Mouse (Mus musculus) lung, postnatal 0 days (tissue): ENCODE data around the gene Fancd2. TPM values are rescaled to one million over a fixed set of nuclear protein-coding genes. Genes with fewer than 3 reads are reported as not detected.

ENCODE experiments used
- ATAC-seq: fragments of 200-750 bp; cut with Nextera tagmentation; 2 replicates; pipeline ENCODE4 v1.8.0; 2017; ENCODE audit warnings: moderate library complexity
- DNase-seq: peaks from one replicate; pipeline ENCODE4 v3.0.0-alpha.2; 2016; ENCODE audit warnings: low spot score
- H3K27ac ChIP-seq: fragments of 300-500 bp; sonication (generic); 2 replicates; pipeline ENCODE4 v1.5.1; 2014; ENCODE audit warnings: antibody characterized with exemption, mild to moderate bottlenecking, low read length, mixed read lengths
- H3K27me3 ChIP-seq: fragments of 300-500 bp; sonication (generic); replicated peaks from 2 replicates; pipeline ENCODE4 v1.6.1; 2014; ENCODE audit warnings: low read length, mixed read lengths; ENCODE audit not compliant: insufficient read depth
- H3K36me3 ChIP-seq: fragments of 300-500 bp; sonication (generic); 2 replicates; pipeline ENCODE4 v1.6.1; 2014; ENCODE audit warnings: low read length, mixed read lengths; ENCODE audit not compliant: insufficient read depth
- H3K4me1 ChIP-seq: fragments of 300-500 bp; sonication (generic); 2 replicates; pipeline ENCODE4 v1.6.1; 2014; ENCODE audit warnings: antibody characterized with exemption, low read depth, low read length, mixed read lengths; ENCODE audit not compliant: insufficient read depth
- H3K4me2 ChIP-seq: fragments of 300-500 bp; sonication (generic); replicated peaks from 2 replicates; pipeline ENCODE4 v1.6.1; 2014; ENCODE audit warnings: low read depth, mild to moderate bottlenecking, low read length, moderate library complexity, mixed read lengths
- H3K4me3 ChIP-seq: fragments of 300-500 bp; sonication (generic); 2 replicates; pipeline ENCODE4 v1.5.1; 2014; ENCODE audit warnings: low read depth, low read length
- H3K9ac ChIP-seq: fragments of 300-500 bp; sonication (generic); replicated peaks from 2 replicates; pipeline ENCODE4 v1.6.1; 2014; ENCODE audit warnings: low read depth, mild to moderate bottlenecking
- H3K9me3 ChIP-seq: fragments of 300-500 bp; sonication (generic); 2 replicates; pipeline ENCODE4 v1.6.1; 2016; ENCODE audit warnings: low read length, mixed read lengths
- CTCF ChIP-seq: IDR thresholded peaks from 2 replicates; pipeline ENCODE4 v1.5.1; 2016; ENCODE audit warnings: antibody characterized with exemption, mild to moderate bottlenecking
- EP300 ChIP-seq: IDR thresholded peaks from 2 replicates; pipeline ENCODE4 v1.6.1; 2016; ENCODE audit warnings: antibody characterized with exemption, mild to moderate bottlenecking, control low read depth
- WGBS: fragments of 180-500 bp; shearing (Covaris S2); extraction: QIAGEN DNeasy Blood & Tissue Kit; methylation state at CpG from one replicate; pipeline ENCODE4 v1.1.7; 2014; 5-methylcytosine and 5-hydroxymethylcytosine counted together
- polyA plus RNA-seq: library from polyadenylated mRNA; unstranded; fragments of >200 nt; fragmentation: Nextera tagmentation; extraction: Ambion mirVana; gene quantifications from 2 replicates; pipeline ENCODE4 v1.2.1, GENCODE M21; 2015

Gene Fancd2
- 0.53 and 1.0 TPM in 2 replicates for polyA plus RNA-seq

DNA sequence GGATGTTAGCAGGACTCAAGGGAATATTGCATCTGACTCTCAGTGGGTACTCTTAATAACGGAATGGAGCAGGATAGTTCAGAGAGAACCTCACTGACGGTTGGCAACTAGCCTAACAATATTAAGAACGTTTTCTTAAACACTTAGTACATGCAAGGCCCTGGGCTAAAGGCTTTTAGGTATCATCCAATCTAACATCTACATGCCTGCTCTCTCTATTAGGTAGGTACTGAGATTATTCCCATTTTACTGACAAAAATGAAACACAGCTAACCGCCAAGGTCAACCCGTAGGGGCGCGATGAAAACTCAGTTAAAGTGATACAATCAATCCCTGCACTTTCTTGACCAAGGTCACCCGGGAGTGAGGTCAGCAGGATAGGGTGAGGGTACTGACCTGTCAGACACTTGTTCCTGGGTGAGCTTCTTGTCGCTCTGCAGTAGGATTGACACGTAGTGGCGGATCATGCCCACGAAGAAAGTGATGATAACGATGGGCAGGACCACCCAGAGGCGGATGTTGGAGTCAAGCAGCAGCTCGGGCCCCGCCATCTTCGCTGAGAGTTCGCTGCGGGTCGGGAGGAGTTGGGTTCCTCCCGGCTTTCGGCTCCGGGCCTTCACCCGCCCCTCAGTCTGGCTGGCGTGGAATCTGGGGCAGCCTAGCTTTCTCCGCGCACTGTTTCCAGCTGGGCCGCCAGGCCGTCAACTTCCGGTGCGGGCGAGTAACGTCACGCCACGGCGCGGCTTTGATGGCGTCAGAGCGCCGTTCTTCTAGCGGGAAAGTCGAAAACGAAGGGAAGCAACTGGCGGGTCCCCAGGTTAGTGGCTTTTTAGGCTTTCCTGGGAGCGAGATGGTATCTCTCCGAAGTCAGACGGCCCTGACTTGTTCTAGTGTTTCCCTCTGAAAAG lies at the start of gene Fancd2, which contains the start of gene Emc3:
Fancd2 (plus strand) TSS at position 751 of the 908 bp plus-strand sequence.
Emc3 (minus strand) TSS at position 721 of the 908 bp plus-strand sequence.
- Histone ChIP-seq H3K9ac (peak within 1 kb of the TSS; percentile 88), H3K36me3 (no peaks in the 10 kb centered on the region), H3K27me3 (no peaks in the 10 kb centered on the region), H3K27ac (peak within 1 kb of the TSS; percentile 81), H3K4me3 (peak within 1 kb of the TSS; percentile 88), H3K9me3 (no peaks in the 10 kb centered on the region), H3K4me2 (peak within 1 kb of the TSS; percentile 70), H3K4me1 (no peaks in the 10 kb centered on the region; the same call in 1 of the 2 replicates)
- ATAC-seq, result peak; percentile 97
- peak; percentile 82 for DNase-seq
- no peak for TF ChIP-seq EP300
- peak; percentile 6 for TF ChIP-seq CTCF
- WGBS, result 1% methylated on average over 47 of the region's 47 CpGs

DNA sequence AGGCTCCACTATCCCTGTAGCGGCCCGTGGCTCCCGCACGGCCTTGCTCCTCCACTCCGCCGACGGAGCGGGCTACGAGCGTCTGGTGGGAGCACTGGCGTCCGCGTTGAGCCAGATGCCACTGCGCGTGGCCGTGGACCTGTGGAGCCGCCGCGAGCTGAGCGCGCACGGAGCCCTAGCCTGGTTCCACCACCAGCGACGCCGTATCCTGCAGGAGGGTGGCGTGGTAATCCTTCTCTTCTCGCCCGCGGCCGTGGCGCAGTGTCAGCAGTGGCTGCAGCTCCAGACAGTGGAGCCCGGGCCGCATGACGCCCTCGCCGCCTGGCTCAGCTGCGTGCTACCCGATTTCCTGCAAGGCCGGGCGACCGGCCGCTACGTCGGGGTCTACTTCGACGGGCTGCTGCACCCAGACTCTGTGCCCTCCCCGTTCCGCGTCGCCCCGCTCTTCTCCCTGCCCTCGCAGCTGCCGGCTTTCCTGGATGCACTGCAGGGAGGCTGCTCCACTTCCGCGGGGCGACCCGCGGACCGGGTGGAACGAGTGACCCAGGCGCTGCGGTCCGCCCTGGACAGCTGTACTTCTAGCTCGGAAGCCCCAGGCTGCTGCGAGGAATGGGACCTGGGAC lies 48.9 kb upstream of the Fancd2 start:
- TF ChIP-seq EP300 (no peak), CTCF (peak; percentile 38; the same call in 1 of the 2 replicates)
- no peak for DNase-seq

DNA sequence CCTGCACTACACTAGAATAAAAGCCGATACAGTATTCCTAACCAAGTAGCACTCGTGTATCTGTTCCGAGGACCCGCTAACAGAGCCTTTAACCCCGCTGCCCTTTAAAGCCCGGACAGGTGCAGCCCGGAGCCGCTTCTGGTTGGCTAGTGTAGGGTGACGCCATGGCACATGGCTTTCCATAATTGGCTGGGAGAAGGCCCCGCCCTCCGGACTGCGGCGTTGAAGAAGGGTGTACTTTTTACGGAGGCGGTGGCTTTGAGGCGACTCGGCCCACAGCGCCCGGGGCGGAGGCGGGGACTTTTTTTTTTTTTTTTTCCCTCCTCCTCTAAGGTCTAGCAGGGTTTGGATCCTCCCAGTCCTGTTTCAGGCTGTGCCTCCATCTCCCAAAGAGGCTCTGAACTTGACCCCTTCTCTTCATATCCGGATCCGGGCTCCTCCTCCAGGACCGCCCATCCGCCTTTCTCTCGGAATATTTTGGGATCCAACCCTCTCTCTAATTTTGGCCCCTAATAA lies 48.3 kb upstream of the Fancd2 start, which contains the start of gene Creld1:
Creld1 (plus strand) TSS at position 198 of the 516 bp plus-strand sequence.
- Histone ChIP-seq H3K27me3 (no peaks in the 10 kb centered on the region), H3K4me3 (peak within 1 kb of the TSS; percentile 49), H3K4me1 (no peaks in the 10 kb centered on the region; the same call in 1 of the 2 replicates), H3K9ac (peak within 1 kb of the TSS; percentile 37), H3K9me3 (no peaks in the 10 kb centered on the region), H3K4me2 (peak within 1 kb of the TSS; percentile 68), H3K36me3 (no peaks in the 10 kb centered on the region), H3K27ac (peak within 1 kb of the TSS; percentile 80)
- TF ChIP-seq CTCF, result no peak
- no peak; the same call in 1 of the 2 replicates for TF ChIP-seq EP300
- under 1% methylated on average over 26 of the region's 26 CpGs for WGBS
- peak; percentile 95 for ATAC-seq
- peak; percentile 97 for DNase-seq

More for the DNA sequence above, 48.9 kb upstream of the Fancd2 start:
- Histone ChIP-seq H3K36me3 (no peaks in the 10 kb centered on the region), H3K27ac (peak overlapping the region; percentile 80), H3K4me3 (peak overlapping the region; percentile 49), H3K9me3 (no peaks in the 10 kb centered on the region), H3K4me2 (peak overlapping the region; percentile 68), H3K4me1 (no peaks in the 10 kb centered on the region; the same call in 1 of the 2 replicates), H3K27me3 (no peaks in the 10 kb centered on the region), H3K9ac (peak overlapping the region; percentile 29; the same call in 1 of the 2 replicates)
- WGBS, result 4% methylated on average over 53 of the region's 65 CpGs
- ATAC-seq, result peak; percentile 54

DNA sequence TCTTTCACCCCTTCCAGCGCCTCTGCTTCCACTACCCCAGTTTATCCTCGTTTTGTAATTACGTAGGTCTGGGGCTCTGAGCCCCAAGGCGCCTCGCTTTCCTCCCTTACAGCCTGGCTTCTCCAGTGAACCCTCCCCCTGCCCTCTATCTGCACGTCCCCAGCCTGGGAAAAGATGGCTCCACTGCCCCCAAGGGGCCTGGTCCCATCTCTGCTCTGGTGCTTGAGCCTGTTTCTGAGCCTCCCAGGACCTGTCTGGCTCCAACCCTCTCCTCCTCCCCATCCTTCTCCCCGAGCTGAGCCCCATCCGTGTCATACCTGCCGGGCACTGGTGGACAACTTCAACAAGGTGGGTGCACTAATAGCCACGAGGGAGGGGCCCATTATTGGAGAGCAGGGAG lies 47.8 kb upstream of the Fancd2 start:
- TF ChIP-seq CTCF (peak; percentile 29), EP300 (no peak)
- Histone ChIP-seq H3K4me2 (peak overlapping the region; percentile 68), H3K27me3 (no peaks in the 10 kb centered on the region), H3K36me3 (no peaks in the 10 kb centered on the region), H3K27ac (peak overlapping the region; percentile 52), H3K9me3 (no peaks in the 10 kb centered on the region), H3K4me3 (peak overlapping the region; percentile 49), H3K9ac (peak overlapping the region; percentile 37), H3K4me1 (no peaks in the 10 kb centered on the region; the same call in 1 of the 2 replicates)
- ATAC-seq (0 out of 2 replicates have a peak, but pooled peaks have one; percentile 5), DNase-seq (peak; percentile 23)
- 10% methylated on average over 10 of the region's 10 CpGs for WGBS

DNA sequence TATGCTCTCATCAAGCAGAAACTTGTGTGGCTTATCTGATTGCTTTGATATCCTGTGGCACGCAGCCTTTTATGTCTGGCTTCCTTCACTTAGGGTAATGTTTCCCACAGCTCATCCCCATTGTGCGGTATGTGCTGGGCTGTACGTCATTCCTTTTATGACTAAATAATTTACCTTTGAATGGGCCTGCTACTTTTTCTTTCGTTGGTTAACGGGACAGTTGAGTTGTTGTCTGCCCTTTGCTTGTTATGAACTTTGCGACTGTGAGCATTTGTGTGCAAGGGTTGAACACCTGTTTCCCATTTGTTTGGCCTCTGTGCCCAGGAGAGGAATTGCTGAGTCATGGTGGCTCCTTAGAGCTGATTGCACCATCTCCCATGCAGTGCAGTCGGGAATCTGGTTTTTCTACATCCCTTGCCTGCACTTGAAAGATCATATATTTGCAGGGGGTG lies 44.3 kb upstream of the Fancd2 start:
- Histone ChIP-seq H3K27me3 (no peaks in the 10 kb centered on the region), H3K9me3 (no peaks in the 10 kb centered on the region), H3K9ac (no peak overlapping the region), H3K4me2 (no peak overlapping the region), H3K4me3 (no peak overlapping the region), H3K27ac (peak overlapping the region; percentile 62; the same call in 1 of the 2 replicates), H3K4me1 (no peaks in the 10 kb centered on the region; the same call in 1 of the 2 replicates), H3K36me3 (peaks cover 4% of the 10 kb centered on the region; the same call in 1 of the 2 replicates)
- DNase-seq (peak; percentile 91), ATAC-seq (peak; percentile 25; the same call in 1 of the 2 replicates)
- TF ChIP-seq EP300 (no peak), CTCF (no peak)
- WGBS, result 36% methylated on average over 7 of the region's 7 CpGs
